Mouse (Mus musculus): Measurements from ENCODE around the gene Ddx20.

DNA sequence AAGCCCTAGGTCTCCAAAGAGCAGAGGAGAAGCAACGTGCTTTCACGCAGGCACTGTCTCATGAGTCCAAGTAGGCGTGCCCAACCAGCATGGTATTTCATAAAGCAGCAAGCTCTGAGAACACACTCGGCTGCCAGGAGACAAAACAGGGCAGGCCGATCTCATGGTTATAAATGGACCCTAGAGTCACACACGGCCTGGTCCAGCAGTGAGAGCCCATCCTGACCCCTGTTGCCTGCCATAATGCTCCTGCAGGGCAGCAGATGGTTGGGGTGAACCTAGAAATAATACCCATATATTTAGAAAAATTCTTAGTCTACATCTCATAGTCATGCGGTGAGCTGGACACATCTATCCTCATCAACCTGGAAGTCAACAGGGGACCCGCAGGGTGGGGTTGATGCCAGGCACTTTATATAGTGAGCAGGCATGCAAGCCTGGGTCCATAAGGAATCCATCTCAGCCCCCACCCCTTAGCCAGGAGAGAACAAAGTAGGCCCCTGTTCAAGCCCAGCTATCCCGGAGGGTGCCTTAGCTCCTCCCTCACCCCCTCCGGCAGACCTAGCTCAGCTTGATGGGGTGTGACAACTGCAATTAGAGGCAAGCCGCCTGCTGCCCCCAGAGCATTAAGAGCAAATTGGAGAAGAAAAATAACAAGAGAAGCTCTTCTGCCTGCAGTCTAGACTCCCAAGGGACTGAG, 30.6 kb upstream of the Ddx20 start:
- TF ChIP-seq POLR2A (IDR thresholded peaks at IDR 0.05; ENCODE audit: borderline replicate concordance, insufficient read depth, low read length) (no peak), CTCF (IDR thresholded peaks at IDR 0.05; ENCODE audit: borderline replicate concordance, insufficient read depth, low read depth, low read length) (no peak)

All from cerebellum, adult 2 months (tissue).